Mouse (Mus musculus): ENCODE results near the gene Abi2. TPM values are rescaled to one million over a fixed set of nuclear protein-coding genes. Genes with fewer than 3 reads are reported as not detected.
A peak's percentile ranks its signal among the peaks of the same experiment; 100 is the strongest.

The Abi2 gene
- total and polyA plus RNA-seq, 3 experiments, result 15.0 to 75.2 (median 16.0) TPM

DNA sequence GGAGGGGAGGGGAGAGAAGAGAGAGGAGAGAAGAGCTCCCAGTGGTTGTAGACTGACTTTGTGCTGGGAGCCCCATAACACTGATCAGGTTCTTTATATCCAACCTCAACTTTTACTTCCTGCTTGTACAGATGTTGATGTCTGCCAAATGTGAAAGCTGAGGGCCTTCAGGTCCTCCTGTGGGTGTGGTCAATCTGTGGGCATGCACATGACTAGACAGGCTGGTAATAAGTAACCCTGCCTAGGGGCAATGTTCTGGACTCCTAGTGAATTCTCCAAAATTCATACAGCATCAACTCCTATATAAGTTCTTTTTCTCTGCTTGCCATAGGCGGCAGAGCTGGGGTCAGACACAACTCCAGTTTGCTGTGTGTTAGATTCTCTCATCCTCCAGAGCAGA is 47.8 kb upstream of the Abi2 start:
- Histone ChIP-seq H3K27ac (ENCODE audit: control insufficient read depth, low read depth, low read length) (no peak overlapping the region), H3K27me3 (ENCODE audit: control insufficient read depth in 1 of 2, insufficient read depth in 2 of 2, low read length in 2 of 2) (no peaks in the 10 kb centered on the region), H3K36me3 (ENCODE audit: control insufficient read depth in 1 of 2, insufficient read depth in 2 of 2, low read length in 2 of 2) (peaks cover 0 to 5% of the 10 kb centered on the region in 2 experiments; a peak in 2 of 4 replicates), H3K79me2 (ENCODE audit: control insufficient read depth, insufficient read depth, low read length, poor library complexity) (no peaks in the 10 kb centered on the region), H3K4me1 (ENCODE audit: control insufficient read depth in 1 of 2, insufficient read depth in 2 of 2, low read length in 2 of 2) (no peaks in the 10 kb centered on the region), H3K9ac (ENCODE audit: control insufficient read depth, low read depth, low read length, poor library complexity, severe bottlenecking) (no peak overlapping the region), H3K9me3 (replicated peaks; ENCODE audit: insufficient read depth, low read length) (no peaks in the 10 kb centered on the region), H3K4me3 (ENCODE audit: control insufficient read depth in 1 of 2, insufficient read depth in 1 of 2, low read depth in 2 of 2, low read length in 2 of 2) (no peak overlapping the region)
- TF ChIP-seq USF1 (IDR thresholded peaks at IDR 0.05; ENCODE audit: low read depth, low read length) (no peak), ZC3H11A (IDR thresholded peaks at IDR 0.05; ENCODE audit: low read depth, low read length) (no peak), MXI1 (IDR thresholded peaks at IDR 0.05; ENCODE audit: low read depth, low read length) (no peak), RAD21 (IDR thresholded peaks at IDR 0.05; ENCODE audit: low read depth, low read length) (no peak), HCFC1 (IDR thresholded peaks at IDR 0.05; ENCODE audit: low read depth, low read length) (no peak), POLR2A (IDR thresholded peaks at IDR 0.05; ENCODE audit: control insufficient read depth in 1 of 2, insufficient read depth in 1 of 2, low read depth in 1 of 2, low read length in 2 of 2, poor library complexity in 1 of 2) (no peak), NELFE (IDR thresholded peaks at IDR 0.05; ENCODE audit: low read depth, low read length) (no peak), SIN3A (IDR thresholded peaks at IDR 0.05; ENCODE audit: low read length) (no peak), KAT2A (conservative IDR thresholded peaks at IDR 0.05; ENCODE audit: low read depth, low read length) (no peak), BHLHE40 (IDR thresholded peaks at IDR 0.05; ENCODE audit: borderline replicate concordance, low read depth, low read length) (no peak), TAL1 (IDR thresholded peaks at IDR 0.05; ENCODE audit: low read length) (no peak), GABPA (IDR thresholded peaks at IDR 0.05; ENCODE audit: low read depth, low read length) (no peak), ZMIZ1 (IDR thresholded peaks at IDR 0.05; ENCODE audit: low read depth, low read length) (no peak), MAFK (IDR thresholded peaks at IDR 0.05; ENCODE audit: borderline replicate concordance, low read depth, low read length) (no peak), GATA1 (IDR thresholded peaks at IDR 0.05; ENCODE audit: low read depth, low read length) (no peak)
- peak; percentile 16 for DNase-seq (ENCODE audit: low read depth, low spot score)

DNA sequence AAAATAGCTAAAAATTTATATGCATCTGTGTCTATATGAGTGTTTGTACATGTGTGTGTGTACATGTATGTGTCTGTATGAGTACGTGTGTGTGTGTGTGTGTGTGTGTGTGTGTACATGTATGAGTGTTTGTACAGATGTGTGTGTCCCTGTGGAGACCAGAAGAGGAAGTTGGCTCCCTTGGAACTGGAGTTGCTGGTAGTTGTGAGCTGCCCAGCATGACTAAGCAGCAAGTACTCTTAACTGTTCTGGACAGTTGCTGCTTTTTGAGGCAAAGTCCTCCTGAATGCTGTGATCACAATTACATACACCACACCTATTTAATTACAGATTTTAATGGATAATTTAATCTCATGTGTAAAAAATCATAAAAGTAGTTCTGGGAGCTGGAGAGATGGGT is 32.9 kb upstream of the Abi2 start:
- TF ChIP-seq GABPA (IDR thresholded peaks at IDR 0.05; ENCODE audit: low read depth, low read length) (no peak), NELFE (IDR thresholded peaks at IDR 0.05; ENCODE audit: low read depth, low read length) (no peak), GATA1 (IDR thresholded peaks at IDR 0.05; ENCODE audit: low read depth, low read length) (no peak), ZMIZ1 (IDR thresholded peaks at IDR 0.05; ENCODE audit: low read depth, low read length) (no peak), NRF1 (IDR thresholded peaks at IDR 0.05; ENCODE audit: insufficient read depth, low read depth, low read length, poor library complexity, severe bottlenecking) (no peak), TCF12 (IDR thresholded peaks at IDR 0.05; ENCODE audit: low read depth, low read length) (no peak), MAFK (IDR thresholded peaks at IDR 0.05; ENCODE audit: borderline replicate concordance, low read depth, low read length) (no peak), ETS1 (IDR thresholded peaks at IDR 0.05; ENCODE audit: low read depth, low read length) (no peak), CTCF (IDR thresholded peaks at IDR 0.05 in 2 of 3, conservative IDR thresholded peaks at IDR 0.05 in 1 of 3; ENCODE audit: control insufficient read depth in 1 of 3, insufficient read depth in 1 of 3, low read depth in 2 of 3, low read length in 3 of 3, poor library complexity in 1 of 3, severe bottlenecking in 1 of 3) (no peak), POLR2AphosphoS2 (IDR thresholded peaks at IDR 0.05; ENCODE audit: low read length) (no peak), HCFC1 (IDR thresholded peaks at IDR 0.05; ENCODE audit: low read depth, low read length) (no peak), CHD2 (IDR thresholded peaks at IDR 0.05; ENCODE audit: low read length) (no peak), ZKSCAN1 (IDR thresholded peaks at IDR 0.05; ENCODE audit: low read depth, low read length) (no peak), MAX (IDR thresholded peaks at IDR 0.05; ENCODE audit: low read length) (no peak), TBP (IDR thresholded peaks at IDR 0.05; ENCODE audit: low read depth, low read length) (no peak), USF2 (IDR thresholded peaks at IDR 0.05; ENCODE audit: borderline replicate concordance in 1 of 2, insufficient read depth in 1 of 2, low read depth in 1 of 2, low read length in 2 of 2) (no peak), POLR2AphosphoS5 (IDR thresholded peaks at IDR 0.05; ENCODE audit: borderline replicate concordance, low read depth, low read length) (no peak)
- H3K36me3 ChIP-seq (ENCODE audit: control insufficient read depth in 1 of 2, insufficient read depth in 2 of 2, low read length in 2 of 2), result peaks cover 0 to 6% of the 10 kb centered on the region in 2 experiments

More for the DNA sequence above, 32.9 kb upstream of the Abi2 start:
- Histone ChIP-seq H3K4me1 (ENCODE audit: control insufficient read depth in 1 of 2, insufficient read depth in 2 of 2, low read length in 2 of 2) (peaks cover 0 to 5% of the 10 kb centered on the region in 2 experiments; a peak in 2 of 4 replicates), H3K4me3 (ENCODE audit: control insufficient read depth in 1 of 2, insufficient read depth in 1 of 2, low read depth in 2 of 2, low read length in 2 of 2) (no peak overlapping the region), H3K9ac (ENCODE audit: control insufficient read depth, low read depth, low read length, poor library complexity, severe bottlenecking) (no peak overlapping the region), H3K79me2 (ENCODE audit: control insufficient read depth, insufficient read depth, low read length, poor library complexity) (no peaks in the 10 kb centered on the region), H3K27me3 (ENCODE audit: control insufficient read depth in 1 of 2, insufficient read depth in 2 of 2, low read length in 2 of 2) (no peaks in the 10 kb centered on the region), H3K9me3 (replicated peaks; ENCODE audit: insufficient read depth, low read length) (no peaks in the 10 kb centered on the region), H3K27ac (ENCODE audit: control insufficient read depth, low read depth, low read length) (no peak overlapping the region)
- peak; percentile 67 for DNase-seq (ENCODE audit: low read depth, low spot score)

Measured in MEL (cell line).